Mouse (Mus musculus) lung, postnatal 14 days (tissue): ENCODE data around the gene Gm13277.
A peak's percentile ranks its signal among the peaks of the same experiment; 100 is the strongest.
"Not testable (repeated sequence)": the region's sequence is repeated elsewhere in the genome, so short reads cannot be mapped to it uniquely, and the experiment has no call there.

Experiments used
- DNase-seq: peaks from one replicate; pipeline ENCODE4 v3.0.0; 2021

Gene Gm13277

GRCm38 (mm10) chr4:88788402-88788801, at the start of gene Gm13277:
Gene Gm13277 (plus strand): TSS chr4:88788632.
- DNase-seq: peak; percentile 67

GRCm38 (mm10) chr4:88739036-88739435, 49.4 kb upstream of the Gm13277 start:
- DNase-seq: no peak

- no peak for DNase-seq
Observed at GRCm38 (mm10) chr4:88741426-88741825, 47.0 kb upstream of the Gm13277 start.

- DNase-seq: no peak
Observed at GRCm38 (mm10) chr4:88742771-88743371, 45.6 kb upstream of the Gm13277 start.

GRCm38 (mm10) chr4:88744207-88744606, 44.2 kb upstream of the Gm13277 start:
- DNase-seq: no peak

GRCm38 (mm10) chr4:88749926-88750325, 38.5 kb upstream of the Gm13277 start:
- DNase-seq: no peak

GRCm38 (mm10) chr4:88754818-88755340, 33.6 kb upstream of the Gm13277 start, which contains the start of gene Gm13271:
Gene Gm13271 (plus strand): TSS chr4:88754868.
- peak; percentile 47 for DNase-seq

GRCm38 (mm10) chr4:88756581-88757513, 31.6 kb upstream of the Gm13277 start:
- not testable (repeated sequence) for DNase-seq

- DNase-seq: peak; percentile 83
Observed at GRCm38 (mm10) chr4:88757628-88758031, 30.8 kb upstream of the Gm13277 start.

- not testable (repeated sequence) for DNase-seq
Observed at GRCm38 (mm10) chr4:88758751-88759150, 29.7 kb upstream of the Gm13277 start.

GRCm38 (mm10) chr4:88759610-88760268, 28.7 kb upstream of the Gm13277 start, which contains the start of gene Gm13283:
Gene Gm13283 (plus strand): TSS chr4:88760119.
- DNase-seq: peak; percentile 28

GRCm38 (mm10) chr4:88760431-88760830, 28.0 kb upstream of the Gm13277 start:
- DNase-seq: peak; percentile 80

GRCm38 (mm10) chr4:88761776-88762175, 26.7 kb upstream of the Gm13277 start:
- DNase-seq: peak; percentile 47

GRCm38 (mm10) chr4:88762341-88762740, 26.1 kb upstream of the Gm13277 start:
- DNase-seq: not testable (repeated sequence)

- DNase-seq: peak; percentile 55
Observed at GRCm38 (mm10) chr4:88763384-88764018, 24.9 kb upstream of the Gm13277 start.

- DNase-seq: not testable (repeated sequence)
Observed at GRCm38 (mm10) chr4:88773534-88773933, 14.9 kb upstream of the Gm13277 start, which contains the start of gene Gm13290. Gene Gm13290 (plus strand): TSS chr4:88773834.

- DNase-seq: not testable (repeated sequence)
Observed at GRCm38 (mm10) chr4:88776622-88777021, 11.8 kb upstream of the Gm13277 start, which contains the start of gene Gm13289. Gene Gm13289 (plus strand): TSS chr4:88776922.

GRCm38 (mm10) chr4:88779550-88779949, 8.9 kb upstream of the Gm13277 start, which contains the start of gene Gm13272:
Gene Gm13272 (plus strand): TSS chr4:88779850.
- not testable (repeated sequence) for DNase-seq

- DNase-seq: not testable (repeated sequence)
Observed at GRCm38 (mm10) chr4:88780320-88780719, 8.1 kb upstream of the Gm13277 start.

GRCm38 (mm10) chr4:88781831-88782230, 6.6 kb upstream of the Gm13277 start, which contains the start of gene Ifnz:
Gene Ifnz (plus strand): TSS chr4:88782131.
- DNase-seq: not testable (repeated sequence)

- not testable (repeated sequence) for DNase-seq
Observed at GRCm38 (mm10) chr4:88782335-88782734, 6.1 kb upstream of the Gm13277 start.

GRCm38 (mm10) chr4:88785409-88785808, 3.0 kb upstream of the Gm13277 start, which contains the start of gene Gm13276:
Gene Gm13276 (plus strand): TSS chr4:88785709.
- not testable (repeated sequence) for DNase-seq
